Mouse (Mus musculus) left cerebral cortex, adult 18-20 months (tissue): ENCODE data around the gene Bzw2. TPM values are rescaled to one million over a fixed set of nuclear protein-coding genes. Genes with fewer than 3 reads are reported as not detected.

Experiments used
- DNase-seq, 2 experiments: peaks; one replicate each; pipeline ENCODE4 v3.0.0; 2021 to 2022; ENCODE audit warnings: low spot score in 2 of 2, mixed read lengths in 1 of 2
- total RNA-seq, 2 experiments: library from RNA; stranded (reverse); gene quantifications; 2 replicates each; pipeline ENCODE4 v1.2.3; 2021

Bzw2 gene
- total RNA-seq, 2 experiments from 2014 or later = 45.6 to 51.7 TPM

DNA sequence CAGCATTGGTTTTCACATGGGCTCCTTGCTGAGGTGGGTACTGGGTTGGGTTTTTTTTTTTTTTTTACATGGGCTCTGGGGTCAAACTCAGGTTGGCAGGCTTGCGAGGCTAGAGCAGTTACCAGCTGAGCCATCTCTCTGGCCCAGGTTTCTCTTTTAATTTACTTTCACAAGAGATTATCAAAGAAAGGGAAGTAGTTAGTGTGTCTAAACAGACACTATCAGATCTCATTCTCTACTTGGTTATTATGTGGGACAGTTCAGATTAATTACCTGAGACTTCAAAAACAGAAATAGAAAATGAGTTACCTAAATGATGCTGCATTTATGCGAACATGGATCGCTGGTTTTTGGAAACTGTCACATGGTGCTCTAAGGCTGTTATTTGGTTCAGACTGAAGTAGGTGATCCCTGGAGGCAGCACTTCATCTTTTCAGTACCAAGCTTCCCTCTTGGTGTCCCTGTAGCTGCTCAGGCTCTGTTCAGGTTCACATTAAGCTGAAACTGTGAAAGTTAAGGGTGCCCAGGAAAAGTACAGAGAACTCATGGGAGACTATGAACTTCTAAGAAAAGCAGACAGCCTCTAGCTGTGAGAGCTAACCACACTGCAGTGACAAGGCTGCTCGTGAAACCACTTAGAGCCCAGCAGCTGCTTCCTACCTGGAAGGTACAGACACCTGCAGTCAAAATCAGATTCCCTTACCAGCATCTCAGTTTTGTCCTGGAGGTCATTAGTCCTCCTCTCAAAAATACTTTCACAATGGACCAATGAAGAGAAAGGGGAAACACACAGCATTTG lies 79.6 kb downstream of the Bzw2 start:
- DNase-seq = no peak

DNA sequence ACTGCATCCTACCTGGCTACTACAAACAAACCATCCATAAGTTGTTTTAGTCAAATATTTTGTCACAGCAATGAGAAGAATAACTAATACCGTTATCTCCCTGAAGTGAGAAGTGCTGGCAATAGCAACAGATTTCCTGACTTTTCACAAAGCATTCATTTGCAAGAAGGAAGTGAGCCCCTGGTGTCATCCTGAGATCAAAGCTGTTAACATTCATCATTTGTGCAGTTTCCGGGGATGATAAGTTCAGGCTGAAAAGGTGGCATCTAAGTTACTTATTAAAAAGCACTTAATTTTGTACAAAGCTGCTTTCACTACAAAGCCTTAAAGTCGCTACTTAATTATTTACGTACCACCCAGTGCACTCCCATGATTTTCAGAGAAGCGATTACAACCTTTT lies 85.0 kb downstream of the Bzw2 start:
- no peak for DNase-seq

DNA sequence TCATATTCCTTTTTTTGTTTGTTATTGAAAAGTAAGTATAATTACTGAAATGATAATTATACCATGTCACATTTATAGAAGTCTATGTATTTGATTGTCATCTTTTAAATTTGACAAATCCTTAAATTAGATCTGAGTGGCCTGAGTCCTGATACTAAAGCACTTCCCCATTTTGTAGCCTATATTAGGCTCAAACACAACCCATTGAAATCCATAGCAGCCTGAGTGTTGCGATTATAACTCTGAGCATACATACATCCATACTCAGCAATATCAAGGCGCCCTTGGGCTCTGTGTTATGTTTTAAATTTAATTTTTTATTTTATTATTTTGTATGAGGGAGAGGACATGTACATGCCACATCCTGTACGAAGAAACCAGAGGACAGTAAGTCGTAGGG lies 87.6 kb downstream of the Bzw2 start:
- no peak for DNase-seq

GRCm38 (mm10) chr12:36067538-36067937 lies 90.3 kb downstream of the Bzw2 start:
- DNase-seq = no peak

DNA sequence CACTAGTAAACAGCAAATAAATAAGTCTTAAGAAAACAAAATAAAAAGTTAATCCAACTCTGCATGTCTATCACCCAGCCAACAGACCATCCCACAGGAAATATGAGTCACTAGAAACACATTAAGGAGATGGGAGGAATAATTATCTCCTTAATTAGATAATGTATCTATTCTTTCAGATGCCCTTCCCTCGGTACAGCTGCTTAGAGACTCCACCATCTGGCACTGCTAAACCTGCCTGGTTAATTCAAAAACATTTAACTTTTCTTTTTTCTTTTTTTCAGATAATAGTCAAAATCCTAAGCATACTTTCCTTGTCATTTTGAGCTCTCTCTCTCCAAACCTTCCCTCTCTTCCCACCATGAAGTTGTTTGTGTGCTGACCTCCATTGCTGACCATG lies 92.0 kb downstream of the Bzw2 start:
- DNase-seq = no peak

GRCm38 (mm10) chr12:36057699-36058098 lies 100.2 kb downstream of the Bzw2 start:
- DNase-seq = no peak

- no peak for DNase-seq
These were observed 107.6 kb downstream of the Bzw2 start for GRCm38 (mm10) chr12:36050276-36050675.

DNA sequence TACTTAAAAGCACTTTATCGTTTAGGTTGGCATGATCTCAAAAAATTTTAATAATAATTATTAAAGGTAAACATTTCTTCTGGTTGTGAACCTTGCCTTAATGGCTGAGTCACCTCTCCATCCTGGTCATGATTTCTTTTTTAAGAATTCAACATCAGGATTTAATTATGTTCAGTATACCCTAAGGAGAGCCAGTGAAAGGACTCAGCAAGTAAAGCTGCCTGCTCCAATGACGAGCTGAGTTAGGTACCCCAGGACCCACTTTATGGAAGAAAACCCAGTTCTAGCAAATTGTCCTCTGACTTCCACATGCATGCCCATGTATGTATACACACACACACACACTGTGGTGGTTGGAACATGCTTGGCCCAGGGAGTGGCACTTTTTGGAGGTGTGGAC lies 110.3 kb downstream of the Bzw2 start:
- no peak for DNase-seq

- no peak for DNase-seq
These were observed 111.7 kb downstream of the Bzw2 start for GRCm38 (mm10) chr12:36046196-36046595.

- DNase-seq = no peak
These were observed 113.2 kb downstream of the Bzw2 start for GRCm38 (mm10) chr12:36044691-36045090.

DNA sequence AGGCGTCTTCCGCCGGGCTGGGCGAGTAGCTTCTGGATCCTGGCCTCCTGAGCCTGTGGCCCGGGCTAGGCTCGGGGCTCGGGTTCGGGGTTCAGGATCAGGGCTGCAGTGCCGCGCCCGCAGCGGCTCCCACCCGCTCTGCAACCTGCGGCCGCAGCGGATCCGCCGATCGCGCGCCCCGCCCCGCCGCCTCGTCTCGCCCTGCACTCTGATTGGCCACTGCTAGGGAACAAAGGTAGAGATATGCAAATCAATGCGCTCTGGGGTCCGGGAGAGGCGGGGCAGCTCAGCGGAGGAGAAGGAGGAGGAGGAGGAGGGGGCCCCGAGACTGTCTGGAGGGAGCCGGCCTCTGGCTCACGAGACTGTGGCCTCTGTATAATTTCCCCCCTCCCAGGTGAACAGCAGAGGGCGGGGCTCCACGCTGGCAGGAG lies 115.5 kb downstream of the Bzw2 start, which contains the start of gene Tspan13:
Tspan13 (minus strand) TSS at position 153 of the 431 bp plus-strand sequence.
- DNase-seq = peak; percentile 85 to 93

Other genes starting within 250 kb of the Bzw2 start
- not detected for gene Agr3, start 232.5 kb downstream of the Bzw2 start, total RNA-seq
- not detected for gene Agr2, start 165.2 kb downstream of the Bzw2 start, total RNA-seq
- 100 to 1,000 TPM; 201 to 208 TPM for gene Tspan13, start 115.6 kb downstream of the Bzw2 start, total RNA-seq
- 10 to 100 TPM; 53.3 to 57.0 TPM for gene Ankmy2, start 966 bp downstream of the Bzw2 start, total RNA-seq
- not detected for gene Lrrc72, start 95.3 kb upstream of the Bzw2 start, total RNA-seq
- gene Sostdc1, start 156.1 kb upstream of the Bzw2 start, total RNA-seq = 1 to 10 TPM; 1.1 to 1.4 TPM
- 10 to 100 TPM; 11.4 to 12.6 TPM for gene Ispd, start 223.4 kb upstream of the Bzw2 start, total RNA-seq
- 1 to 10 TPM; 1.6 to 2.5 TPM for gene D630036H23Rik, start 224.1 kb upstream of the Bzw2 start, total RNA-seq